Mouse (Mus musculus) frontal cortex, postnatal 36 days (tissue): Measurements from ENCODE around the gene Gm8298.
"Not testable (repeated sequence)": the region's sequence is repeated elsewhere in the genome, so short reads cannot be mapped to it uniquely, and the experiment has no call there.

Source experiments
- DNase-seq, 2 experiments: peaks; one replicate each; pipeline ENCODE4 v3.0.0; 2022; ENCODE audit warnings: low spot score in 2 of 2

Gm8298 gene

DNA sequence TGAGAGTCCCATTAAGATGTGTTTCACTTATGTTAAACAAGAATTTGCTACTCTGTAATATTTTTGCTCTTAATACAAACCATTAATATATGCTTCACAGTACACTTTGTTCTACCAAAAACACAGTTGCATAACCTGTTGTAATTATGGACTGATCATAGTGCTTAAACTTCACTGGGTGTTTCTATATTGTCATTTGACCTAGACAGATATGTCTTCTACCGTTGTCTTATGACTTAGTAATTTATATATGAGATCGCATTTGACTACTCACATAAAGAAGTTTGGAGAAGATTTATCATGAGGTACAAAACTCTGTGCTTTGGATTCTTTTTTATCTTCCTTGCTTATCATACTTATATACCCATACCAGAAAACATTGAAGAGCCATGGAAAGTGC lies at the start of gene Gm8298:
TSS of gene Gm8298 (plus strand) at position 301 of the 400 bp plus-strand sequence.
- no peak for DNase-seq

DNA sequence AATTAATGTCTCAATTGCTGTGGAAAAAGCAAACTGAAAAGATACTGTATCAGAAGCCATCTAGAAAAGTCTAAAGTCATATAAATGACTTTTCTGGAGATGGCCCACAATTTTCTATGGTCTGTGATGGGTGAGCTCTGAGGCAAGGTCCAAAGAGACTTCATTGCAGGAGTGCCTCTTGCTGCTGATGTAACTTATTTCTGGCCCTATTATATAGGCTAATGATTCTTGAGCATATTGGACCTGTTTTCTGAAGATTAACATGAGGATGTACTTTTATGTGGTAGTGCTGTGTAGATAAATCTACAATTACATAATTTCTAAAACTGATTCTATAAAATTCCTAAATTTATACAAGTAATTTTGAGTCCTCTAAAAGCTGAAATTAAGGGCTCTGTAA lies 47.7 kb upstream of the Gm8298 start:
- DNase-seq = no peak

DNA sequence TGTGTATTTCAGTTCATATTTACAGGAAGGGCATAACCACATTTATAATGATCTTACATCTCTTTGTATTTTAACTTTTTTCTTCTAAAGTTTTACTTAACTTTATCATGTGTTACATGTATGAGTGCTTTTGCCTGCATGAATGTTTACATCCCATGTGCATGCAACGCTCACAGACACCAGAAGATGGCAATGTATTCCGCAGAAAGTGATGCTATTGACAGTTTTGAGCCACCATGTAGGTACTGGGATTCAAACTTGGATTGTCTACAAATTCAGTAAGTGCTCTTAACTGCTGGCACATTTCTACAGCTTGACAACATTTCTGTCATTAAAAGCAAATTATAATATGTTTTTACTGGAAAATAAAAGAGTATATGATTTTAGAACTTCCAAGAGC lies 9.9 kb downstream of the Gm8298 start:
- peak; percentile 13 to 32 for DNase-seq

DNA sequence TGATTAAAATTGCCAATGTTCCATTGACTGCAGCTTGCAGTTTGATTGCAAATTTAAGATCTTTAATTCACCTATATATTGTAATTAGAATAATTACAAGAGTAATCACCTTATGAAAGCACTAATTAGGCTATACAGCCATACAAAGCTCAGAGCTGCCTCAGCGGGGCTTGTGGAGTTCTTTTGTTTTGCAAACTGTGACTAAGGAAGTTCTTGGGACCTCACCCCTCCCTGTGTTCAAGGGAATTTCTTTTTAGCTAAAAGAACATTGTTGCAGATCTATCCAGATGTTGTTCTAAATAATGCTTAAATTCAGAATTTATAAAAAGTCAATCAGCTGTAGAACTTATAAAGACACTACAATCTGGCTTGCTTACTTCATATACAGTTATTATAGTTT lies 16.8 kb downstream of the Gm8298 start:
- not testable (repeated sequence) for DNase-seq

DNA sequence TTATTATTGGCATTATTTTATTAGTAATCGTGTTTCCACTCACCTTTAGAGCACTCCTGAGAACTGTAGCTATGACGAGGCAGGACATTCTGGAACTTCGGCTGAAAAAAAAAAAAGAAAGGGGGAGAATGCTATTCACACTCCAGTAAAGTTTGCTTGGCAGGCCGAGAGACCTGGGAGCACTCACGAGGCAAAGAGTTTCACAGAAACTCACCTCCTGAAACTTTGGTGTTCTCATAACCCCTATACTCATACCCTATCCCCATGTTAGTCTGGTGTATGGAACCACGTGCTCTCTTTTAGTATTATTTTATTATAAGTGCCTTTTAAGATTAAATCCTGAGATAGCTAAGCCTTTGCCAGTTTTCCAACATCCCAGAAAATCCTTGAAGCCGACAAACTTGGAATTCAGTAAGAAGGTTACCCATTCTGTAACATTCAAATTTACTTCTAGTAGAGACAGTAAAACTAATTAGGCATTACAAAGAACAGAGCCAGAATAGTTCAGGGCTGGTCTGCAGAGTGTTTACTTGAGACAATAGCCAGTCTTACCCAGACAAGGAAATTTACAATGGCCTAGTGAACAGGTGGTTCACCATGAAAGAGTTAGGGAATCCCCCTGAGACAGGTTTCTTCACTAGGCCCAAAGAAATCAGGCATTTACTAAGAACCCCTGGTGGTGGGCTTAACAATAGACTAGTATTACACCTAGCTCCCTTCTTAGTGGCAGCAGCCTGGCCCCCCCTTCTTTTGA lies 19.1 kb downstream of the Gm8298 start:
- not testable (repeated sequence) for DNase-seq

DNA sequence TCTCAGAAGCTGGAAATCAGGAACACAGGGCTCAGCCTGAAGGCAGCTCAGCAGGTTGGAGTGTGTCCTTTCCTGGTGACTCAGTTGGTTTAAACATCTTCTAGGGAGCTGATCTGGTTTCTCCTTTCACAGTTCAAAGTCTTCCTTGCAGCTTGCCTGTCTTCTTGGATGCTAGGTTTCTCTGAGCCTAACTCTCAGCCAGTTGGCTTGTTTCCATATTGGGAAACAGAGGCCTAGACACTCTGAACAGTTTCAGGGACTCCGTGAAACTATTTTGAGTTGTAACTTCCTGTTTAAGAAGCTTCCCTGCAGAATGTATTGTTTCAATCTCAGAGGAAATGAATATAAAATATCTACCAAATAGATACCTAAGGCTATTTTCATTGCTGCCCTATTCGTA lies 32.4 kb downstream of the Gm8298 start:
- DNase-seq = no peak

DNA sequence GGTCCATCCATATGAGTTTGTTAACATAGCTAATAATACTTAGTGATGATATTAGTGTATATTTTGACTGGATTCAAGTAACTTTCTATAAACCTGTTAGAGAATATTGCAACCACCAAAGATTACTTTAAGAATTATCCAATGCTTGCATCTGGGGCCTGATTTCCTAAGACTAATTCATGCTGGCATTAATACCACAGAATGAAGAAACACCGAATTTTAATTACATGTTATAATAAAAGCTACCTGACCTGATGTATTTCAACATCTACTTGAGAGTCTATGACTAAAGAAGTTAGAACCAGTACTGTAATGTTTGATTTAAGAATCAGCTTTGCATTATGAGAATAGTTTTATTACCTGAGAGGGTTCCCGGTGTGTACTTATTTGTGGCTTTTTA lies 64.1 kb downstream of the Gm8298 start, which contains the start of gene C130079G13Rik:
TSS of gene C130079G13Rik (plus strand) at position 301 of the 400 bp plus-strand sequence.
- DNase-seq = no peak
